32 mouse cellular contexts compared by ENCODE assay signal in the genomic region with DNA sequence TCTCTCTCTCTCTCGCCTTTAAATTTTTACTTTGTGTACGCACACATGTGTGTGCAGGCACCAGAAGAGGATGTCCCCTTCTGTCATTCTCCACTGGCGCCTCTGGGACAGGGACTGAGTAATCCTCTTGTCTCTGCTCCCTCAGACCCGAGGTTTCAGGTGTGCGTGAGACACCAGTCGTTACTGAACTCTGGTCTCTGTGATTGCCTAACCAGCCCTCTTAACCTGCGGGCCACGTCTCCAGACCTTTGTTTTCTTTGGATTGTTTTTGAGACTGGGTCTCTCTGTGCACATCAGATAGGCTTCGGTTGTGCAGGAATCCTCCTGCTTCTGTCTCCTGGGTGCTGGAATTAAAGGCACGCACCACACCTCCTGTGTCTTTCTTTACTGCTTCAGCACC. TPM values are rescaled to one million over a fixed set of nuclear protein-coding genes. Genes with fewer than 3 reads are reported as not detected.
A peak's percentile ranks its signal among the peaks of the same experiment; 100 is the strongest.
DNase-seq lines count a peak whose midpoint lies in the region; ATAC-seq lines count a peak whose summit lies in the region.
"Had no signal": no experiment of that assay in that cellular context is flagged by ENCODE, and none has a peak within 500 bp of the region (broad histone marks: within the 10 kb centered on the region; RNA-seq: fewer than 3 reads in every experiment).

No protein-coding gene starts in this region.

- H3K36me3 ChIP-seq in hindbrain, embryonic 10.5 days: no peaks in the 10 kb centered on the region
- no peaks in the 10 kb centered on the region for H3K36me3 ChIP-seq in hindbrain, embryonic 13.5 days
- no peaks in the 10 kb centered on the region for H3K36me3 ChIP-seq in liver, embryonic 12.5 days
- no peaks in the 10 kb centered on the region for H3K36me3 ChIP-seq in liver, embryonic 11.5 days (ENCODE audit: control insufficient read depth, insufficient read depth, low read length)
- no peaks in the 10 kb centered on the region for H3K36me3 ChIP-seq in limb, embryonic 10.5 days
- H3K36me3 ChIP-seq: embryonic facial prominence, embryonic 13.5 days; heart, embryonic 10.5 days; heart, embryonic 15.5 days; hindbrain, embryonic 12.5 days; limb, embryonic 13.5 days had no signal

- ATAC-seq in hindbrain, embryonic 13.5 days (ENCODE audit: low FRiP score): no peak
- ATAC-seq in liver, embryonic 12.5 days: no peak
- ATAC-seq in liver, embryonic 11.5 days (replicated peaks; ENCODE audit: low FRiP score): no peak
- ATAC-seq: forebrain, embryonic 16.5 days; midbrain, embryonic 16.5 days had no signal

- no peak overlapping the region for H3K4me3 ChIP-seq in hindbrain, embryonic 10.5 days
- no peak overlapping the region for H3K4me3 ChIP-seq in hindbrain, embryonic 13.5 days
- H3K4me3 ChIP-seq in liver, embryonic 12.5 days: no peak overlapping the region
- H3K4me3 ChIP-seq in liver, embryonic 11.5 days (ENCODE audit: low read depth, low read length): no peak overlapping the region
- no peak overlapping the region for H3K4me3 ChIP-seq in limb, embryonic 10.5 days
- H3K4me3 ChIP-seq: embryonic facial prominence, embryonic 13.5 days; heart, embryonic 10.5 days; heart, embryonic 15.5 days; hindbrain, embryonic 12.5 days; layer of hippocampus, adult 2 months; left cerebral cortex, adult 2 months; limb, embryonic 13.5 days had no signal

- peaks cover 33% of the 10 kb centered on the region for H3K4me1 ChIP-seq in hindbrain, embryonic 10.5 days (replicated peaks)
- no peaks in the 10 kb centered on the region for H3K4me1 ChIP-seq in hindbrain, embryonic 13.5 days (replicated peaks)
- no peaks in the 10 kb centered on the region for H3K4me1 ChIP-seq in liver, embryonic 12.5 days
- no peaks in the 10 kb centered on the region for H3K4me1 ChIP-seq in liver, embryonic 11.5 days (replicated peaks; ENCODE audit: control insufficient read depth, insufficient read depth, low read length)
- peaks cover 16% of the 10 kb centered on the region for H3K4me1 ChIP-seq in limb, embryonic 10.5 days
- H3K4me1 ChIP-seq: embryonic facial prominence, embryonic 13.5 days; heart, embryonic 15.5 days had no signal

- peak overlapping the region; percentile 45; the same call in 1 of the 2 replicates for H3K27ac ChIP-seq in hindbrain, embryonic 10.5 days
- no peak overlapping the region for H3K27ac ChIP-seq in hindbrain, embryonic 13.5 days
- H3K27ac ChIP-seq in liver, embryonic 12.5 days: peak overlapping the region; percentile 20; the same call in 1 of the 2 replicates
- H3K27ac ChIP-seq in liver, embryonic 11.5 days (ENCODE audit: low read depth, low read length): no peak overlapping the region
- H3K27ac ChIP-seq in limb, embryonic 10.5 days: peak overlapping the region; percentile 3
- H3K27ac ChIP-seq: embryonic facial prominence, embryonic 13.5 days; heart, embryonic 10.5 days; heart, embryonic 15.5 days; hindbrain, embryonic 12.5 days; layer of hippocampus, adult 2 months; left cerebral cortex, adult 2 months; limb, embryonic 13.5 days had no signal

- no peak for DNase-seq in hindbrain, embryonic 10.5 days (ENCODE audit: low spot score)
- no peak for DNase-seq in liver, embryonic 11.5 days (ENCODE audit: low spot score)
- DNase-seq in limb, embryonic 10.5 days (ENCODE audit: low spot score): no peak
- peak; percentile 83 for DNase-seq in yolk sac, embryonic 10.5 days (ENCODE audit: low spot score)
- no peak for DNase-seq in spleen, adult 12 weeks (ENCODE audit: low spot score)
- DNase-seq in adrenal gland, adult 2 months: no peak
- DNase-seq: cerebellum, adult 11-12 months; cerebellum, adult 9-11 months; gastrocnemius, postnatal 10 days; lung, adult 2 months; lung, postnatal 14 days; thymus, postnatal 14 days had no signal

- 0 out of 2 replicates have a peak, but pooled peaks cover 7% of the 10 kb centered on the region for H3K27me3 ChIP-seq in hindbrain, embryonic 10.5 days (ENCODE audit: insufficient read depth, poor library complexity, severe bottlenecking)
- H3K27me3 ChIP-seq in hindbrain, embryonic 13.5 days: 0 out of 2 replicates have a peak, but pooled peaks cover 6% of the 10 kb centered on the region
- no peaks in the 10 kb centered on the region for H3K27me3 ChIP-seq in liver, embryonic 12.5 days (replicated peaks)
- H3K27me3 ChIP-seq in liver, embryonic 11.5 days (replicated peaks; ENCODE audit: control insufficient read depth, insufficient read depth, low read length): no peaks in the 10 kb centered on the region
- H3K27me3 ChIP-seq in limb, embryonic 10.5 days (ENCODE audit: low read depth, poor library complexity, severe bottlenecking): 0 out of 2 replicates have a peak, but pooled peaks cover 6% of the 10 kb centered on the region
- H3K27me3 ChIP-seq: embryonic facial prominence, embryonic 13.5 days had no signal

- no peak overlapping the region for H3K9ac ChIP-seq in hindbrain, embryonic 13.5 days
- H3K9ac ChIP-seq in liver, embryonic 12.5 days: no peak overlapping the region
- no peak overlapping the region for H3K9ac ChIP-seq in liver, embryonic 11.5 days (ENCODE audit: low read depth, low read length)
- H3K9ac ChIP-seq: embryonic facial prominence, embryonic 13.5 days; heart, embryonic 15.5 days; hindbrain, embryonic 12.5 days; limb, embryonic 13.5 days had no signal

- no peak overlapping the region for H3K4me2 ChIP-seq in hindbrain, embryonic 13.5 days
- H3K4me2 ChIP-seq in liver, embryonic 12.5 days: no peak overlapping the region
- no peak overlapping the region for H3K4me2 ChIP-seq in liver, embryonic 11.5 days
- H3K4me2 ChIP-seq: embryonic facial prominence, embryonic 13.5 days; heart, embryonic 15.5 days; hindbrain, embryonic 12.5 days; limb, embryonic 13.5 days had no signal

- WGBS in hindbrain, embryonic 10.5 days: 67% methylated on average over 10 of the region's 10 CpGs
- WGBS in hindbrain, embryonic 13.5 days: 73% methylated on average over 10 of the region's 10 CpGs
- WGBS in liver, embryonic 12.5 days (ENCODE audit: insufficient replicate concordance): 59% methylated on average over 10 of the region's 10 CpGs
- 68% methylated on average over 10 of the region's 10 CpGs for WGBS in liver, embryonic 11.5 days
- 72% methylated on average over 10 of the region's 10 CpGs for WGBS in limb, embryonic 10.5 days

- no peaks in the 10 kb centered on the region for H3K9me3 ChIP-seq in hindbrain, embryonic 10.5 days
- no peaks in the 10 kb centered on the region for H3K9me3 ChIP-seq in hindbrain, embryonic 13.5 days
- no peaks in the 10 kb centered on the region for H3K9me3 ChIP-seq in liver, embryonic 12.5 days (replicated peaks)
- H3K9me3 ChIP-seq in liver, embryonic 11.5 days (ENCODE audit: control insufficient read depth, low read length): no peaks in the 10 kb centered on the region
- H3K9me3 ChIP-seq in limb, embryonic 10.5 days (replicated peaks): no peaks in the 10 kb centered on the region
- H3K9me3 ChIP-seq: embryonic facial prominence, embryonic 13.5 days; heart, embryonic 10.5 days; heart, embryonic 15.5 days; hindbrain, embryonic 12.5 days; limb, embryonic 13.5 days had no signal

RNA-seq across cellular contexts. Expression of a gene that starts 31.5 kb away (rescaled TPM):
- polyA plus RNA-seq in hindbrain, embryonic 10.5 days (2016; fragmentation: Nextera tagmentation; extraction: Ambion mirVana): 1.1 and 2.2 TPM in 2 replicates
- polyA plus RNA-seq in hindbrain, embryonic 13.5 days (2015; fragmentation: Nextera tagmentation; extraction: Ambion mirVana): 13.8 and 17.9 TPM in 2 replicates
- 5.2 and 5.7 TPM in 2 replicates for polyA plus RNA-seq in liver, embryonic 12.5 days (2016; fragmentation: Nextera tagmentation; extraction: Ambion mirVana)
- 6.1 and 7.5 TPM in 2 replicates for polyA plus RNA-seq in liver, embryonic 11.5 days (2014; fragmentation: Nextera tagmentation; extraction: Ambion mirVana)
- polyA plus RNA-seq in limb, embryonic 10.5 days (2016; fragmentation: Nextera tagmentation; extraction: Ambion mirVana): 0.23 and 0.45 TPM in 2 replicates
- total RNA-seq in adrenal gland, adult 2 months (2021): under 1 TPM; 0.35 to 0.66 TPM
- not detected in 2 replicates for polyA plus RNA-seq in adrenal gland, adult 2 months (2012; rRNA removed)

RNA-seq across cellular contexts. Expression of a gene that starts 37.0 kb away (rescaled TPM):
- polyA plus RNA-seq in hindbrain, embryonic 10.5 days (2016; fragmentation: Nextera tagmentation; extraction: Ambion mirVana): 93.1 and 104 TPM in 2 replicates
- 133 and 148 TPM in 2 replicates for polyA plus RNA-seq in hindbrain, embryonic 13.5 days (2015; fragmentation: Nextera tagmentation; extraction: Ambion mirVana)
- polyA plus RNA-seq in liver, embryonic 12.5 days (2016; fragmentation: Nextera tagmentation; extraction: Ambion mirVana): 58.5 and 63.7 TPM in 2 replicates
- polyA plus RNA-seq in liver, embryonic 11.5 days (2014; fragmentation: Nextera tagmentation; extraction: Ambion mirVana): 85.7 and 101 TPM in 2 replicates
- 102 and 107 TPM in 2 replicates for polyA plus RNA-seq in limb, embryonic 10.5 days (2016; fragmentation: Nextera tagmentation; extraction: Ambion mirVana)
- total RNA-seq in adrenal gland, adult 2 months (2021): 10 to 100 TPM; 10.1 to 21.0 TPM
- 3.8 and 4.1 TPM in 2 replicates for polyA plus RNA-seq in adrenal gland, adult 2 months (2012; rRNA removed)

RNA-seq across cellular contexts. Expression of a gene that starts 37.8 kb away (rescaled TPM):
- polyA plus RNA-seq in hindbrain, embryonic 10.5 days (2016; fragmentation: Nextera tagmentation; extraction: Ambion mirVana): 0.07 and 0.17 TPM in 2 replicates
- 0.12 TPM in 1 of 2 replicates, not detected in the other for polyA plus RNA-seq in hindbrain, embryonic 13.5 days (2015; fragmentation: Nextera tagmentation; extraction: Ambion mirVana)
- polyA plus RNA-seq in liver, embryonic 12.5 days (2016; fragmentation: Nextera tagmentation; extraction: Ambion mirVana): not detected in 2 replicates
- polyA plus RNA-seq in liver, embryonic 11.5 days (2014; fragmentation: Nextera tagmentation; extraction: Ambion mirVana): not detected in 2 replicates
- polyA plus RNA-seq in limb, embryonic 10.5 days (2016; fragmentation: Nextera tagmentation; extraction: Ambion mirVana): not detected in 2 replicates
- not detected for total RNA-seq in adrenal gland, adult 2 months (2021)
- polyA plus RNA-seq in adrenal gland, adult 2 months (2012; rRNA removed): 0.04 and 0.06 TPM in 2 replicates
- total RNA-seq: adrenal gland, postnatal 25 days; gastrocnemius, postnatal 10 days; heart, postnatal 25 days; layer of hippocampus, adult 2 months; layer of hippocampus, postnatal 14 days; left cerebral cortex, adult 2 months; left cerebral cortex, postnatal 25 days had no signal
- polyA plus RNA-seq: embryonic facial prominence, embryonic 13.5 days; forebrain, embryonic 11.5 days; gonadal fat pad, adult 2 months; heart, embryonic 10.5 days; heart, embryonic 15.5 days; hindbrain, embryonic 12.5 days; limb, embryonic 13.5 days; lung, adult 2 months; neural tube, embryonic 11.5 days; stomach, embryonic 14.5 days; urinary bladder, adult 2 months had no signal

Comparison
In these comparisons a context has a peak if more than half of its experiments do, and no peak if none do; other contexts are left out.
1. H3K27ac ChIP-seq: peak in hindbrain, embryonic 10.5 days (single experiment), liver, embryonic 12.5 days (single experiment) and limb, embryonic 10.5 days (single experiment); none in hindbrain, embryonic 13.5 days (single experiment) and liver, embryonic 11.5 days (single experiment).
2. RNA of a gene that starts 37.0 kb away (polyA plus RNA-seq): 133 to 148 TPM in hindbrain, embryonic 13.5 days, 93.1 to 104 TPM in hindbrain, embryonic 10.5 days, 102 to 107 TPM in limb, embryonic 10.5 days, 85.7 to 101 TPM in liver, embryonic 11.5 days and 58.5 to 63.7 TPM in liver, embryonic 12.5 days; 3.8 to 4.1 TPM in adrenal gland, adult 2 months; every median in the first group is over 10 times any median in the second.